Mouse (Mus musculus) liver, embryonic 14.5 days (tissue): ENCODE measurements around the gene Tnfaip8l1. TPM values are rescaled to one million over a fixed set of nuclear protein-coding genes. Genes with fewer than 3 reads are reported as not detected.

Experiments
- ATAC-seq: fragments of 200-750 bp; cut with Nextera tagmentation; 2 replicates; pipeline ENCODE4 v1.8.0; 2017; ENCODE audit warnings: moderate number of reproducible peaks, mild to moderate bottlenecking, moderate library complexity; ENCODE audit not compliant: insufficient read depth
- DNase-seq, 3 experiments: peaks; one replicate each; pipeline ENCODE4 v3.0.0-alpha.2; 2012 to 2013; ENCODE audit warnings: low read depth in 3 of 3, low spot score in 3 of 3
- H3K27ac ChIP-seq: fragments of 300-500 bp; sonication (generic); 2 replicates; pipeline ENCODE4 v1.5.1; 2014; ENCODE audit warnings: moderate library complexity, mild to moderate bottlenecking, control low read depth, inconsistent platforms
- H3K27me3 ChIP-seq: fragments of 300-500 bp; sonication (generic); 2 replicates; pipeline ENCODE4 v1.6.1; 2014; ENCODE audit warnings: mild to moderate bottlenecking, low read length, moderate library complexity; ENCODE audit not compliant: control insufficient read depth, insufficient read depth
- H3K36me3 ChIP-seq: fragments of 300-500 bp; sonication (generic); replicated peaks from 2 replicates; pipeline ENCODE4 v1.6.1; 2014; ENCODE audit warnings: low read depth; ENCODE audit not compliant: control insufficient read depth, insufficient read depth
- H3K4me1 ChIP-seq, 2 experiments: fragments of 200-500 bp in 1 of 2; fragments of 300-500 bp in 1 of 2; sonication (generic) in 1 of 2; replicated peaks; 2 replicates each; pipeline ENCODE4 v1.6.1; 2012 to 2014; ENCODE audit warnings: antibody characterized with exemption in 1 of 2, inconsistent platforms in 1 of 2, low read length in 1 of 2; ENCODE audit not compliant: control insufficient read depth in 2 of 2, insufficient read depth in 2 of 2
- H3K4me2 ChIP-seq: fragments of 300-500 bp; sonication (generic); 2 replicates; pipeline ENCODE4 v1.6.1; 2014; ENCODE audit warnings: low read depth, mild to moderate bottlenecking, control low read depth, moderate library complexity
- H3K4me3 ChIP-seq, 2 experiments: fragments of 200-500 bp in 1 of 2; fragments of 300-500 bp in 1 of 2; sonication (generic) in 1 of 2; 2 replicates each; pipeline ENCODE4 v1.5.1; 2012 to 2014; ENCODE audit warnings: low read depth in 2 of 2, low read length in 2 of 2, mild to moderate bottlenecking in 2 of 2, control low read depth in 1 of 2, inconsistent platforms in 1 of 2, moderate library complexity in 1 of 2; ENCODE audit not compliant: insufficient read depth in 1 of 2
- H3K9ac ChIP-seq: fragments of 300-500 bp; sonication (generic); replicated peaks from 2 replicates; pipeline ENCODE4 v1.6.1; 2014; ENCODE audit warnings: mild to moderate bottlenecking, control low read depth, moderate library complexity
- H3K9me3 ChIP-seq: fragments of 300-500 bp; sonication (generic); 2 replicates; pipeline ENCODE4 v1.6.1; 2016; ENCODE audit warnings: low read length, mixed read lengths; ENCODE audit not compliant: control insufficient read depth
- CTCF ChIP-seq: IDR thresholded peaks from 2 replicates; pipeline ENCODE4 v1.5.1; 2016; ENCODE audit warnings: antibody characterized with exemption, low read depth, control low read depth
- EP300 ChIP-seq: IDR thresholded peaks from 2 replicates; pipeline ENCODE4 v1.6.1; 2016; ENCODE audit warnings: antibody characterized with exemption, low read depth
- WGBS: fragments of 180-500 bp; shearing (Covaris S2); extraction: QIAGEN DNeasy Blood & Tissue Kit; methylation state at CpG from one replicate; pipeline ENCODE4 v1.1.7; 2014; ENCODE audit not compliant: insufficient replicate concordance; 5-methylcytosine and 5-hydroxymethylcytosine counted together
- polyA plus RNA-seq, 2 experiments: library from polyadenylated mRNA; depleted of rRNA in 1 of 2; stranded (reverse) in 1 of 2; unstranded in 1 of 2; fragments of >200 nt; fragmentation: Nextera tagmentation in 1 of 2; extraction: Ambion mirVana in 1 of 2; gene quantifications; 2 replicates each; pipeline versions ENCODE4 v1.2.1 to v1.2.3; 2012 to 2014

Gene Tnfaip8l1
- polyA plus RNA-seq, 2 experiments = 1.5 to 2.7 TPM

DNA sequence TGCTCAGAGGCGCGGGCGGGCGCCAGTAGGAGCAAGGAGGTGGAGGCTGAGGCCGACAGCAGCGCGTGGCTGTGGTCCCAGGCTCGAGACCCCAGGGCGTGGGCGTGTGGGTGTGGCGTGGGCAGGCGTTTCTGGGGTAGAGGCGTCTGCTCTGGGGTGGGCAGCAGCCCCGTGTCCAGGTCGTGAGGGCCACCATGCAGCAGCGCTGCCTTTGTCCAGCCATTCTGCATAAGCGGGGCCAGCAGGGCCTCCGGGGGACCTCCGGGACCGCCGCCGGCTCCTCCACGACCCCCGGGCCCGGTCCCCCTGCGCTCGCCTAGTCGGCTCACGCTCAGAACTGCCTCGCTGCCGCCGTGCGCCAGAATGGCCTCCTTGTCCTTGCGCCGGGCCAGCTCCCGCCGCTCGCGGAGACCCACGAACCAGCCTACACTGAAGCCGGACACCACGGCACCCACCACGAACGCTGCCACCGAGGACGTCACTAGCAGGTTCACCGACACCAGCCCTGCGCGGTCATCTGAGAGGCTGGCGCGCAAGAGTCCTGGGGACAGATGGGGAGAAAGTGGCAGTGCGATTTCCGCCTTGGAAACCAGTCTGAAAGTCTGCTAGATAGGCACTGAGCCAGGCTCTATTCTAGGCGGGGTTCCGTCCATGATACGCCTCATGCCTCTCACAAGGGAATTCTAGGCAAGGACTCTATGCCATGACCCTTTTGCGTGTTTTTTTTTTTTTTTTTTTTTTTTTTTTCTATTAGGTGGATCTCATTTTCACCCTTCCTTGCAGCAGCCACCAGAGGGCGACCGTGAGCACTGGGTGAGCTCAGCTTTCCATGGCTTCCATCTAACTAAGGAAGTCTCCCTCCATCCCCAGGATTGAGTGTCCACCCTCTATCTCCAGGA lies 37.7 kb upstream of the Tnfaip8l1 start:
- Histone ChIP-seq H3K27me3 (peaks cover 32% of the 10 kb centered on the region), H3K4me2 (peak overlapping the region; percentile 51), H3K4me1 (no peaks in the 10 kb centered on the region), H3K9me3 (peaks cover 4% of the 10 kb centered on the region; the same call in 1 of the 2 replicates), H3K36me3 (no peaks in the 10 kb centered on the region), H3K4me3 (peak overlapping the region in 1 of 2 experiments; percentile 27; a peak in 2 of 4 replicates), H3K27ac (no peak overlapping the region), H3K9ac (no peak overlapping the region)
- no peak for ATAC-seq
- WGBS = 38% methylated on average over 59 of the region's 59 CpGs
- peak in 1 of 3 experiments; percentile 31 for DNase-seq
- TF ChIP-seq CTCF (peak; percentile 88), EP300 (no peak)

DNA sequence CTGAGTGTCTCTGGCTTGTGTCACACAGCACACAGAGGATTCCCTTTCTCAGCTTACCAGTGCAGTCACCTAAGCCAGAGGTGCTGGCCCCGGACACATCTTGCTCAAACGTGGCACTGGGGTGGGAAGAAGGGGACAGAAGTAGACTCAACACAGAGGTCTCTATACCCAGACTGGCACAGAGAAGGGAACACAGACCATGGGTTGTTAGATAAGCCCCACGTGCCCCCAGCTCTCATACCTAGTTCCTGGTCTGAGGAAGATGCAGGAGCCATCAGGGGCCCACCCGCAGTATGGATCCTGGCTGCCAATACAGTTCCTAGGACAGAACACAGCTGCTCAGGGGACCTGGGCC lies 37.0 kb upstream of the Tnfaip8l1 start:
- no peak for TF ChIP-seq EP300
- TF ChIP-seq CTCF = no peak
- Histone ChIP-seq H3K9me3 (peaks cover 4% of the 10 kb centered on the region; the same call in 1 of the 2 replicates), H3K4me3 (no peak overlapping the region), H3K4me1 (no peaks in the 10 kb centered on the region), H3K9ac (no peak overlapping the region), H3K36me3 (no peaks in the 10 kb centered on the region), H3K4me2 (no peak overlapping the region), H3K27me3 (peaks cover 25% of the 10 kb centered on the region), H3K27ac (no peak overlapping the region)
- DNase-seq (no peak), ATAC-seq (no peak)
- WGBS = 72% methylated on average over 4 of the region's 4 CpGs

DNA sequence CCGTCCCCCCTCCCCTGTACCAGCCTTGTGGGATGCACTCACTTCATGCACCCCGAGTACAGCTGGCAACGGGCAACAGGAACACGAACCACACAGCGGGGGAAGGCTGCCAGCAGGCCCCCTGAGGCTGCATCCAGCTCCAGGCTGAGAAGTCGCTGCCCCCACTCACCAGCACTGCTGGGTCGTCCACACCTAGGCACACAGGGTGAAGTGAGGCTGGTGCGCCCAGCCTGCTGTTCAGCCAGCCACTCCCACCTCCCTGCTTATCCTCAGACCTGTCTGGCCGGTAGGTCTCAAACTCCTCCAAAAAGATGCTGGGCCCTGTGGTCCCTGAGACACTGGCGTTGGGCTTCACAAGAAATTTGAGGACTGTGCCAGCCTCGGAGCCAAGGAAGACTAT lies 36.1 kb upstream of the Tnfaip8l1 start:
- Histone ChIP-seq H3K36me3 (no peaks in the 10 kb centered on the region), H3K4me3 (no peak overlapping the region), H3K4me1 (no peaks in the 10 kb centered on the region), H3K4me2 (no peak overlapping the region), H3K9me3 (peaks cover 4% of the 10 kb centered on the region; the same call in 1 of the 2 replicates), H3K27ac (no peak overlapping the region), H3K27me3 (peaks cover 16% of the 10 kb centered on the region), H3K9ac (no peak overlapping the region)
- TF ChIP-seq EP300 = no peak
- no peak for TF ChIP-seq CTCF
- DNase-seq (no peak), ATAC-seq (no peak)
- 65% methylated on average over 11 of the region's 11 CpGs for WGBS

DNA sequence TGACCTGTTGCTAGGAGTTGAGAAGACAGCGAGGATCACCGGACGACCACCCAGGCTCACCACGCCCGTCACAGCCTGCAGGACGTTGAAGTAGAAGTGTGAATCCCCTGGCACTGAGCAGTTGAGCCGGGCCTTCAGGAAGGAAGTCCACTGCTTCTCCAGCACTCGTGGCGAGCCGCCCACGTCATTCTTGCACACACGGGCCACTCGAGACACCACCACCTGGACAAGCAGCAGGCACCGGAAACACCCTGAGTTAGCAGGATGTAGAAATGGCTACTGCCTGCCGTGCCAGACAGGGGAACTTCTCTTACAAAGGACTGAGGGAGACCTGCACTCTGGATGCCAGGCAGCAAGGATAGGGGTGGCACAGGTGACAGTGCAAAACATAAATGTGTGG lies 34.0 kb upstream of the Tnfaip8l1 start:
- no peak overlapping the region for H3K9ac ChIP-seq
- TF ChIP-seq CTCF (no peak), EP300 (no peak)

DNA sequence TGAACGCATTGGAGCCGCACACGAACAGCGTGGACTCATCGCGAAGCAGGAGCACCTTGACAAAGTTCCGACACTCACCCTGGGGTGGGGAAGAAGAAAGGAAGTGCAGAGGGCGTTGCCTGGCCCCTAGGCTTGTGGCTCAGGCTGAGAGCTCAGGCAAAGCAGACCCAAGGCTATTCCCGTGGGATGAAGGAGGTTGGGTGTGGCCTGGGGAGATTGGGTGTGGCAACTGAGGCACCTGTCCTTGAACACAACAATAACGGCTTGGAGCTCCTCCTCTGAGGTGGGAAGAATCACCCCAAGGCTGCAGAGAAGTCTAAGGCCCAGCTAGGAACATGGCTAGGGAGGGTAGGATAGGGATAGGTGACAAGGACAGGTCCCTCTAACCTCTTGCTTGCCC lies 31.1 kb upstream of the Tnfaip8l1 start:
- H3K27me3 ChIP-seq = no peaks in the 10 kb centered on the region
- no peak overlapping the region for H3K4me2 ChIP-seq
- H3K36me3 ChIP-seq = no peaks in the 10 kb centered on the region
- TF ChIP-seq CTCF = no peak
- TF ChIP-seq EP300 = no peak
- no peak overlapping the region for H3K9ac ChIP-seq
- ATAC-seq (no peak), DNase-seq (no peak)
- H3K27ac ChIP-seq = no peak overlapping the region
- WGBS = 85% methylated on average over 10 of the region's 10 CpGs
- peaks cover 4 to 12% of the 10 kb centered on the region in 2 experiments; a peak in 3 of 4 replicates for H3K4me1 ChIP-seq
- H3K9me3 ChIP-seq = no peaks in the 10 kb centered on the region
- H3K4me3 ChIP-seq = no peak overlapping the region

More for the DNA sequence above, 34.0 kb upstream of the Tnfaip8l1 start:
- 56% methylated on average over 15 of the region's 15 CpGs for WGBS
- Histone ChIP-seq H3K27me3 (peaks cover 8% of the 10 kb centered on the region; the same call in 1 of the 2 replicates), H3K27ac (no peak overlapping the region), H3K36me3 (no peaks in the 10 kb centered on the region), H3K4me1 (peaks cover 2 to 3% of the 10 kb centered on the region in 2 experiments; a peak in 2 of 4 replicates), H3K9me3 (no peaks in the 10 kb centered on the region), H3K4me2 (no peak overlapping the region), H3K4me3 (no peak overlapping the region)
- ATAC-seq (no peak), DNase-seq (no peak)
